Mouse (Mus musculus) spleen, postnatal 4 days (tissue): Measurements from ENCODE around the gene Tanc1.

Experiments used
- DNase-seq, 2 experiments: peaks; one replicate each; pipeline ENCODE4 v3.0.0; 2022; ENCODE audit warnings: low spot score in 2 of 2

Gene Tanc1

DNA sequence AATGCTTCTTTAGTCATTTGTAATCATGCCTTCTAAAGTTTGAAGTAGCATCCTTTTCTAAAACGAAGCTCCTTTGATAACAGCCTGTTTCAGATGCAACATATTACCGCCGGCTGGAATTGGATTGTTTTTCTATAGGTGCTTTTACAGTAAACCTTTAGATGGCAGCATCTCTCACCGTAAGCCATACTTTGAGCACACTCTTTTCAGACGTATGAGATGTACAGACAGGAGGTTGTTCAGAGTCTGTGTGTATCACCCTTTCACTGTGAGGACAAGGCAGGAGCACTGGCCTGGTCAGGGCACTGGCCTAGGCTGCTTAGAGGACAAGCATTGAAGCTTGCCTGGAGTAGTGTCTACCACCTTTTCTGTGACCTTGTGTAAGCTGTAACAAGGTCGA lies 145.2 kb downstream of the Tanc1 start:
- DNase-seq, result no peak

DNA sequence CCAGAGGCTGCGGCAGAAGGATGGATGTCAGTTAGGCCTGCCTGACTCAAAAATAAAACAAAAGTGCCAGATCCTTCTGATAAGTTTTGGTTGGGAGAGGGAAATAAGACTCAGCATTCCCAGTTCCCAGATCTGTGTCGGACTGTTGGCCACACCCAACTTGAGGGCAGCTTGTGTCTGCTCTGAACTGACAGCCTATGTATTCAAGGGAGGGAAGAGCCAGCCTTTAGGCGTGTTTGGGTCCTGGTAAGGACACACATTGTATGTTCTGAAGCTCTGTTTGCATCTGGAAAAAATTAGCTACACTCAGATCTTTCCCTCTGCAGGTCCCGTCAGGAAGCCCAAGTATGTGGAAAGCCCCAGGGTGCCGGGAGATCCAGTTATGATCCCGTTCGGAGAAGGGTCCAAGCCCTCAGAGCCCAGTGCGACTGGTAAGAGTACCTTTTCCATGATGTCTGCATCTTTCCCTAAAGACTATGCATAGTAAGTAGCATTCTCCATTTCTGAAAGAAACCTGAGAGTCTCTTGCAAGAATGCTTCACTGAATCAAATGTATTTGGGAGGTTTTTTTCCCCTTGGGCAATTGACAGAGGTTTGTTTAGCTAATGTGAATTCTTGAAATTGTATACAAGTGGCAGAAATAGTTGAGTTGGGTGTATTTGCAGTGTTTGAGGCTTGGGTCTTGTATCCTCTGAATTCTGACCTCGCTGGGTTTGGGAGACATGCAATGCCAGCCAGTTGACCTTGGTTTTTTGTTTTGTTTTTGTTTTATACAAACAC lies 146.5 kb downstream of the Tanc1 start:
- DNase-seq, result no peak

DNA sequence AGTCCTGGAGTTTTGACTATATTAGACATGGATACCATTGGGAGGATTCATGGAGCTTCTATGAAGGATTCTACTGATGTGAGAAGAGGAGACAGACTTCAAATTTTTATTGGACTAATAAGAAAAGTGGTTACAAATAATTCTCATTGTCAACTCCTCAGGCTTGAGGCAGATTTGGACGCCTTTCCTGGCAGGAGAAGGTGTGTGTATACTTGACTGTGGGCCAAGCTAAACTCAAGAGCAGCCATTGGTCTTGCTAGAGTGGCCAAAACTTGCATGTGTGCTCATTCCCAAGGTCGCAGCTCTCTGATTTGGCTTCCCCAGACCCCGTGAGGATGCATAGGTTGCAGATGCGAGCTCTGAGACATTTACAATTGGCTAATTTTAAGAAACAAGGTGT lies 148.9 kb downstream of the Tanc1 start:
- no peak for DNase-seq

DNA sequence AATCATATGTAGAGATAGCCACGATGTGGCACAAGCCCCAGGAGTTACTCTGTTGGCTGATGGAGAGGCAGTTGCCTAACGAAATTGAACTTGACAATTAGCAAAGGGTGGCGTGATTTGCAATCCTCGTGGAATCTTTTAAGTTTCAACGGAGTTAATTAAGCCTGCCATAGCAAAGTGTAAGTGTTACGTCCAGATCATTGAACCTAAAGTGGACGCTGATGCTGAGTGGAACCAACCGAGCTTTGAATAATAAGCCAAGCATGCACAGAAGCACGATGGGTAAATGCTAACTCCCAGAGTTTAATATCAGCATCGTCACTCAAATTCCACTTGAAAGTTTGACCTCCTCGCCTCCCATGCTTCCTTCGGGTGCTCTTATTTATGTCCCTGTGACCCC lies 149.3 kb downstream of the Tanc1 start:
- DNase-seq, result no peak

DNA sequence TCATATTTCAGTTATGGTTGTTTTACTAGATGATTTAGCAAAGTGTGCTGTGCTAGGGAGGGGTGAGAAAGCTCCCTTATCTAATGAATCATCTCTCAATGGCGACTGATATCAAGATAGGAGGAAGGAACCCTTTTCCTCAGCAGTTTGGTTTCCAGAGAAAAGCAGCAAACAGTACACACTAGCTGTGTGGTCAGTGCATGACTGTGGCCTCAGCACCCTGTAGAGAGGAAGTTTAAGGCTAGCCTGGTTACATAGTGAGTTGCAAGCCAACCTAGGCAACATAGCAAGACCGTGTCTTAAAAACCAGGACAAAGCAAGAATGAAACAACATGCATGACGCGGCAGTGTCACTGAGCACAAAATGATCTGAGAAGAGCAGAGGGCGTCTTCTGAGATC lies 150.4 kb downstream of the Tanc1 start:
- DNase-seq, result no peak

DNA sequence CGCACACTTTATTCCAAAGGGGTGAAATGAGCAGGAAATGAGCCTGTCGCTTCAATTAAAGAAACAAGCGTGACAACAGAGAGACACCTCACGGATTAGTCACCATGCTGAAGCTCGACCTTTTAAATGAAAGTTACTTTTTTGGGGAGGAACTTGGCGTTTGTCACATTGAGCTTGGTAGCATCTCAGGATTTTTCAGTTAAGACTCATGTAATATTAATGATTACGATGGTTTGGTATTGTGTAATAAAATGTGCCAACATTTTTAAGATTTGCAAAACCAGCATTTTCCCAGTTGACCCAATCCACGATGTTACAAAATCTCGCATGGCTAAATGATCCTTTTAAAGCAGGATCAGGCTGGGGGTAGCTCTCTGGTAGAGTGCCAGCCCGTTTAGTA lies 153.8 kb downstream of the Tanc1 start:
- no peak for DNase-seq

DNA sequence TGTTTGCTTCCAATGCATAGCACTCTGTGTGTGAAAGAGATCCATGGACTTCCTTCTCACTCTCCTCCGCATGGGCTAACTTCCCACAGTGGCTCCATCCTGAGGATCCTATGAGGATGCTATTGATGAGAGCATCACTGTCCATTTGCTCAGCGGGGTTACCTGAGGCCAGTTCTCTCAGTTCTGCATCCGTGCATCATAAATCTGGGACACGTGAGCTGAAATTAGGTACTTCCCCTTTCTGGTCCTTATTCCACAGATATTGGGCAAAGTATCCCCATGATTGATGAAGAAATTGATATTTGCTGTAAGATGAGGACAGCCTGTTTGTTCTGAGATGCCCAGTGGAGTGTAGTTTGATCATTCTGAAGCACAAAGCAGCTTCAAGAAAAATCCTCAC lies 156.1 kb downstream of the Tanc1 start:
- DNase-seq, result no peak

DNA sequence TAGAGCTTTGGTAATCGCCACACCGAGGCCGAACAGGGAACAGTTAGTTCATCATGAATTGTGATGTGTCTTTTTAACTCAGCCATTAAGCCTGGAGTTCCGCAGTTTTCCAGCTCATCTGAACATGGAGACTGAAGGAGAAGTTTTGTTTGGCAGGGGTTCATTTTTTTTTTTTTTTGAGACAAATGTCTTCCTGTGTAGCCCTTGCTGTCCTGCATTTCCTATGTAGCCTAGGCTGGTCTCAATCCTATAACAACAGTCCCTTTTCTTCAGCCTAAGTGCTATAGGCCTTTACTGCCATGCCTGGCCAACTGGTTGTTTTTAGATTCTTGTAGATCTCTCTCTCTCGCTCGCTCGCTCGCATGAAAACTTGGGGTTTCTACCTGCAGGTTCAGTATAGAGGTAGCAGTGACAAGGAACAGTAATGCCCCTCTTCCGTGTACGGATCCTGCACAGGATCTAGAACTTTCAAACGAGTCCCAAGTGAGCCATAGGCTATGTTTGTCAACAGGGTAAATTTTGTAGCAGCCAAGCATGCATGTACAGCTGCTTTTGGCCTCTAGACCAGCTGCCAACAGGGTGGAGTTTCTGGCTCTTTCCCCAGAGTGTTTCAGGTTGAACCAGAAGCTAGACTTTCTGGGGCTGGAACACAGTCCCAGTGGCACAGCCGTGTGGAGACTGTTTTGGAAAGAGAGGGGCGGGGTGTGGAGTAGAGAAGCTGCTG lies 157.0 kb downstream of the Tanc1 start:
- no peak for DNase-seq

DNA sequence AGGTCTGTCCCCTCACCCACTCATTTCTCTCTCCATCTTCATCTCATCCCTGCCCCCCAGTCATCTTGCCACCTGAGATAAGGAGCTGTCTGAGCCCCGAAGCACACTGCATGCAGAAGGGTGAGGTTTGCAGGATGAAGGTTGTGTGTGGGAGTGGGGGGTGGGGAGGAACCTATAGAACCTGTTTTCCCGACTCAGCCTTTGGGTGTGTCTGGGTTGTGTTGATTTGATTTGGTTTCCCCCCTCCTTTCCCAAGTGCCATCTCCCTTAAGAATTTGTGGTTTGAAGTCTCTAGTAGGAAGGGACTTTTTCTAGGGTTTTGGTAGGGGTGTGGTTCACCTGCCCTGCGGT lies 157.5 kb downstream of the Tanc1 start:
- no peak for DNase-seq

DNA sequence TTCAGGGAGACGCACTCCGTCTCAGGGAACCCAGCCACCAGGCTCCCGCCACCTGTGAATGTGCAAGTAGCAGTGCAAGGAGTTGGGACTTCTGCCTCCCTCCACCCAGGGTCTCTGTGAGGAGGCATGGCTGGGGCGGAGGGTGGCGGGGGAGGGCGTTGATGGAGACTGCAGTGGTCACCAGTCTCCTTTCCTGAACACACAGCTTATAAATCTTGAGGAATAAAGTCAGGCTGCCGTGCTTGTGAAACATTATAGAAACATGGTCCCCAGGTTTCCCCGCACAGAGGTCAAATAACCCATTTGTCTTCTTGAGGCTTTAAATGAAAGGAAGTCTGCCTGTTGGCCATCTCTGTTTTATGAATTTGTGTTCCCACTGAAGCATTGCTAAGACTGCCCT lies 159.9 kb downstream of the Tanc1 start:
- DNase-seq, result no peak

DNA sequence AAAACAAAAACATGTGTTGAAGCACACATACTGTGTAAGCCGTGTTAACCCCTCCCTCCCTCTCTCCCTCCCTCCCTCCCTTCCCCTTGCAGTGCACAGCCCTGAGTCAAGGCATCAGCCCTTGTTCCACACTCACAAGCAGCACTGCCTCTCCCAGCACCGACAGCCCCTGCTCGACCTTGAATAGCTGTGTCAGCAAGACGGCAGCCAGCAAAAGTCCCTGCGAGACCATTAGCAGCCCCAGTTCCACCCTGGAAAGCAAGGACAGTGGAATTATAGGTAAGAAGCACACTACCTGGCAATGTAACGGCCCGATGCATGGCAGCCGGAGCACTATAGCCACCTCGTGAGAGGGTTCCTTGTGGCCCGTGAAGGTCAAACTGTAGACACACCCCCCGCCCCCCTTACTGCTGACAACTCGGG lies 160.4 kb downstream of the Tanc1 start:
- no peak for DNase-seq

DNA sequence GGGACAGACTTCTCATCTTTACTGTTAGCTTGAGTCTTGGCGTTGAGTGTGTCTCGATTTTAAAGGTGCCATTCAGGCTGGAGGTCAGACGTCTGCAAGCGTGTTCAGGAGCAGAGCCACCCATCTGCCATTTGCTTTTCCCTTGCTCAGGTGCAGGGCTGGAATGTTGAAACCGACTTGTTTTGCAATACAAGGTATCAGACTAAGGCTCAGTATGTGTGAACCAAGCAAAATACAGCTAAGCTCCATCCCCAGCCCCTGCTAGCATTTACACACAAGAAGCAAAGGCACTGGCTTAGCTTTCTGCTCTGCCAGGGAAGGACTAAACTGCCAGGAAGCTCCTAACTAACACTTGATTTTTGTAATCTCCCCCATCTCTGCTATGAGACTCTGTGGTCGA lies 162.5 kb downstream of the Tanc1 start:
- no peak for DNase-seq

DNA sequence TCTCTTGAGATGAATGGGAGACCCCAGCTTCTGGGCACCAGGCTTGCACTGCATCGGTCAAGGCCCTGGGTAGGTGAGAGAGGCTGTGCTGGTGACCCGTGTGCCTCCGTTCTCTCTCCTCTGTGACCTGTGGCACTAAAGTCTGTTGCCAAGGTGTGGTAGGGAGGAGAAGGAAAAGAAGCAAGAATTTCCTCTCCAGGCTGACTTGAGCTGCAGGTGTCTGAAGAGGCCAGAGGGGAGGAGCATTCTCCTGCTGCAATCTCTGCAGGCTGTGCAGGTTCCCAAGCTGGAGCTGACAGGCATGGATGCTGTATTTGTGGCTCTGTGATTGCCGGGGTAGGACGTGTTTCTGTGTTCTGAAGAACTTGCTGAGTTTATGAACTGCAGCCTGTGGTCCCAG lies 163.3 kb downstream of the Tanc1 start:
- no peak for DNase-seq

DNA sequence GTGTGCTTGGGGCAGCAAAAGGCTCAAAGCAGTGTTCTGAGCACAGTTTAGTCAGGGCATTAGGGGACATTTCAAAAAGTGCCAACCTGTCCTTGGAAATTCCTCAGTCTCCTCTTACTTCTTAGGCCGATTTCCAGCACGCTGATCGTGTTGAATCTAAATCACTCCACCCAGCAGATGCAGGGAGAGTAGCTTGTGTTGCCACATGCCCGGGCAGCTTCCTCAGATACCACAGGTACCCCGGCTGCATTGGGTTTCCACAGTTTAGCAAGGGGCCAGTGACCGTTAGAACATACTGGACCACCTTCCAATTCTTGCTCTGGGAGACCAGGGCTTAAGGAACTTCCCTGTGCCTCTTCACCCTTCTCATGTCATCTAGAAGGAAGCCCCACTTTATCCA lies 164.0 kb downstream of the Tanc1 start:
- DNase-seq, result no peak

DNA sequence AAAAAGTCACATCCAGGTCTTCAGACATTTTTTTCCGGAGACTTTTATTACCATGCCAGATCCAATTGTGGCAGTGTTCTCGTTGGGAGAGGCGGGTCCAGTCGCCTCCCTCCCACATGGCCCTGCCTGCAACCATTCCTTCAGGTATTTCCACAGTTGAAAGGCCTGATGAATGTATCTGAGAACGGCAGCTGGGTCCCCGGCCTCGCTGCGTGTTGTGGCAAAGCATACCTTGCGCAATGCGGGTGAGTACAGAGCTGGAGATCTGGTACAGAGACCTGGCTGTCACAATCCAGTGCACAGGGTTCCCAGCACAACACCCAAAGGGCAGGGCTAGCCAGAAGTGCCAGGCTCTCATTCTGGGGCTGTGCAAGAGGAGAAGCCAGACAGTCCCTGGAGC lies 167.5 kb downstream of the Tanc1 start:
- no peak for DNase-seq

DNA sequence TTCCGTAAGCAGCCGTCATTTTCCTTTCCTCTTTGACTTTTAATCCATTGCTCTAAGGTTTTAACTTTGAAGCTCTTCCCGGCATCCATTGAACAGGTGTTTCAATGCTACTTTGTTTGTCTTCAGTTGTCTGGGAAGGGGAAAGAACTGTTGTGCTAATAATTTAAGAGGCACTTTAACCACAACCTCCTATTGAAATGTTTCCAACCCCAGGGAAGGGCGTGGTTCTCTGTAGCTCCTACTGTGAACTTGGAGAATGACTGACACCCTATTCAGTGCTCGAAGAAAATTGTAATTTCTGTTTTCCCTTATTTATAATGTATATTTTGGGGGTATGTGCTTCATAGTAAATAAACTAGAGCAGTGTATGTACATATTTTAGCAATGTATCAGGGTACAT lies 168.4 kb downstream of the Tanc1 start:
- no peak for DNase-seq

DNA sequence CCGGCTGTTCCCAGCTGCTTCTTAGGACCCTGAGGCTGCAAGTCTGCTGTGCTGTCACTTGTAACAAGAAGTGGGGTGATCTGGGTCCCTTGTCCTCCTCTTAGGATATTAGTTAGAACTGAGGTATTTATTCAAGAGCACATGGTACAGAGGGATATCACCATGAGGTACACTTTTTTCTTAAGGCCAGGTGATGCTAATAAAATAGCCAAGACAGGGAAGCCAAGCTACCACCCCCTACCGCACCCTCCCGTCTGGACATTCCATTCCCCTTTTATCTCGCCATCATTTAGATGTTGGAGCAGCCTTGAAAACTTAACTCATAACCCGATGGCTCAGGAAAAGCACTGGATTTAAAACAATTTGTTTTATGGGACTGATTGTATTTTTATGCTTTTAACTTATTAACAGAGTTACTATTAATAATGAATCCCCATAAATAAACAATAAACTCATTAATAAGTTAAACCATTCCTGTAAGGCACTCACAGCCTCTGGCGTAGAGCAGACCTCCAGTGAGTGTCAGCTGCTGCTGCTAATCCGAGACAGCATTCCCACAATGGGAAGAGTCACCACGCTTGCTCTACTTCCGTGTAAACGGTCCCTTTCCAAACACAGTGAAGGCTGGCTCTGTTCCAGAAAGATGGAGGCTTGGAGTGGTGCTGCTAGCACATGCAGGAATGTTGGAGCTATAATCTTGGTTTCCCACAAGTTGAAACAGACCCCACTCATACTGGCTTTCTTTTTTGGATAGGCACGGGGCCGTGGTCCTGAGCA lies 171.4 kb downstream of the Tanc1 start:
- DNase-seq, result no peak

DNA sequence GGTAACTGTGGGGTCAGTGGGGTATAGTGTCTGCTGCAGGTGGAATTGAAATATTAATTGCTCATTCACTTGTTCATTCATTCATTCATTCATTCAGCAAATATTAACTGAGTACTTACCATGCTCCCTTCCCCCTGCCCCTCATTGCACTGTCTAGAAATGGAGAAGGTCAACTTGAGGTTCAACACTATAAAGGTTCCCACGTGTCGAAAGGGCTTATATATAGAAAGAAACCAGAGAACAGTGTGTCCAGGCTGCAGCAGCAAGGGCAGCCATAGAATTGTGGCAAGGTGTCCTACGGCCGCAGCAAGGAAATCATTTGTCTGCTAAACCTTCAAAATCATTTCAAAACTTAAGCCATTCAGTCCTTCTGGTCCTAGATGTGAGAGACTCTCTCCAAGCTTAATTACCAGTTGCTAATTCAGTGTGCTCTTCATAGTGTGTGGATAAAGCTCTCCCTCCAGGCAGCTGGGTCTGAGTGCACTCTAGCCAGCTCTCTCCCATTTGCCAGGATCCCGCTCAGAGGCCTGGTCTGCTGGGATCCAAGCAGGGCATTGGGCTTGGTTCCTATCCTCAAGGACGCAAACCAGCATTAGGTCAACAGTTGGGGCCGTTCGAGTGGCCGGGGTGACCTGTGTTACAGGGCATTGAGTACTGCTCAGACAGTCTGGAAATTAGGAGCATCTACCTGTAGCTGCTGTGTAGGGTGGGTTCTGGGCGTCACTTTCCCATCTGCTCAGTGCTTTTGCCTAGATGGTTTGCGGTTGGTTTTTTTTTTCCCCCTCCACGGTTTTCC lies 172.2 kb downstream of the Tanc1 start:
- no peak for DNase-seq

DNA sequence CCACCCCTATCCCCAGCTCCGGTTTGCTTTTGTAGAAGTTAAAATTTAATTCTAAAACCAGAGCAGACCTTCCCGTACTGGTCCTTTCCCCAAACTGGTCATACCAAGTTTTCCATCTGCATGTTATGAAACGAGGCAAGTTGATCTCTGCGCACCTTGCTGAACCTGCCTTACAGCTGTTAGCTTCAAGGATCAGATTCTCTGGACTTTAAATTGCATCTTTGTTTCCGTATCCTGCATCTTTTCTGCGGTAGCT lies 172.7 kb downstream of the Tanc1 start:
- DNase-seq, result no peak

DNA sequence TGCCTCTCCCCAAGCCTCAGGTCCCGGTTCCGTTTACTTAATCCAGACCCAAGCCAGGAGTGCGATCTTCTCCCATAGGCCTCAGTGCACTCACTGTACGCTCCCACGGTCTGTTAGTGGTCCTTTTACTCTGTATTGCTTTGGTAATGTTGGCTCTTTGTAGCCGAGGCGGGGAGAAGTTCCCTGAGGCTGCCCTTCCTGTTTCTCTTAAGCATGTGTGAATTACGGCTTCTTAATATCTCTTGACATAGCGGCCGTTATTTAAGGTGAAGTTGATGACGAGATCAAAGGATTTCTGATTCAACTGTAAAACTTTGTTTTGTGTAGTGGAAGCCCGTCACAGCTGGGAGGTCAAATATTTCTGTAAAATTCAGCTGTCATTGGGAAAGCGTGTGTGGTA lies 173.8 kb downstream of the Tanc1 start:
- no peak for DNase-seq

DNA sequence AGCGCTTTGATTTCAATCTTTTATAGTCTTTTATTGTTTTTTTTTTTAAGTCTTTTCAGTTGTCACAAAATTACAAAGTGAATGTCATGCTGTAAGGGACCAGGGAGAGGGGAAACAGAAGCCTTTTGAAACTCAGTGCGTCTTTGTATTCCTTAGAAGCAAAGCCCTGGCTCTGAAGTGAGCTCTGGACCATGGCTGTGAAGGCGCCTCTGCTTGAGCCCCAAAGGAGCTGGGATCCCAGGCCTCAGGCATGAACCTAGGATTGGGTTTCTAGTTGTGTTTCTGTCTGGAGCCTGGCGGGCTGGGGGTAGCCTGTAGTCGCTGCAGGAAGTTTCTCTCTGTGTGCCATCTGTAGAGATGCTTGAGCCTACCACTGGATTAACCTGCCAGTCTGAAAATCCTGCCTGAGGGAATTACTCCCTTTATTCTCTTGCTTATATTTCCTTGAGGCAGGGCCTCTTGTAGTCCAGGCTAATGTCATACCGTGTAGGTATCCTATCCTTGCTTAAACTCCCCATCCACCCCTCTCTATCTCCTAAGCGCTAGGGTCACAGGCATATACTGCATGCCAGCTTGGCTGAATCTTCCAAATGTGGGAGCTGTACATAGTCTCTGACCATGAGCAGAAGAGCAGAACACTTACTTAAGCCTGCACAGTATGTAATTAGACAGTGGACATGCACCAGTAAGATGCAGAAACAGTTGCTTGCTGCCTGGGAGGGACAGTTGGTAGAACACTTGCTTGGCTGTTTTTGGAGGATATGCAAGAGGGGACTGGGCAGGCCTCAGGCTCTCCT lies 177.1 kb downstream of the Tanc1 start:
- DNase-seq, result no peak

DNA sequence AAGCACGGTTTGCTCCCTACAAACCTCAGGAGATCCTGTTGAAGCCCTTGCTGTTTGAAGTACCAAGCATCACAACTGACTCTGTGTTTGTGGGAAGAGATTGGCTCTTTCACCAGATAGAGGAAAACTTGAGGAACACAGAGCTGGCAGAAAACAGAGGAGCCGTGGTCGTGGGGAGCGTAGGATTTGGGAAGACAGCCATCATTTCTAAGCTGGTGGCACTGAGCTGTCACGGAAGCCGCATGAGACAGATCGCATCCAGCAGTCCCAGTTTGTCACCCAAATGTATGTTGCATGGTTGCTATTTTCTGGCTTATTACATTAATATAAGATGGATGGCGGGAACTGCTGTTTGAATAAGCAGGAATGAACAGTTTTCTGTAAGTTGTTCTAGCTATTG lies 179.8 kb downstream of the Tanc1 start:
- DNase-seq, result no peak
